Mouse (Mus musculus) myocyte (in vitro differentiated cells): ENCODE results near the gene Ubxn4.

Experiments used
- MYOG ChIP-seq, 3 experiments: IDR thresholded peaks; one replicate each; pipeline ENCODE4 v1.6.1; 2011; ENCODE audit warnings: control low read depth in 2 of 3, low read depth in 2 of 3, mild to moderate bottlenecking in 2 of 3; ENCODE audit not compliant: insufficient read length in 2 of 3, control insufficient read depth in 1 of 3, insufficient read depth in 1 of 3
- POLR2A ChIP-seq: IDR thresholded peaks from one replicate; pipeline ENCODE4 v1.6.1; 2011; ENCODE audit warnings: low read depth, mild to moderate bottlenecking, control low read depth, moderate library complexity; ENCODE audit not compliant: insufficient read length
- TCF12 ChIP-seq: IDR thresholded peaks from one replicate; pipeline ENCODE4 v1.6.1; 2011; ENCODE audit warnings: mild to moderate bottlenecking, control low read depth; ENCODE audit not compliant: poor library complexity, insufficient read depth, severe bottlenecking

- TF ChIP-seq TCF12 (no peak), POLR2A (no peak), MYOG (IDR thresholded peaks at IDR 0.05; ENCODE audit: control insufficient read depth in 1 of 3, insufficient read depth in 1 of 3, insufficient read length in 2 of 3, low read depth in 2 of 3) (no peak)
Observed at GRCm38 (mm10) chr1:128213261-128213660, 30.5 kb upstream of the Ubxn4 start.
